Mouse (Mus musculus) spleen, adult 2 months (tissue): ENCODE data around the gene B3gnt6.

Experiments used
- CTCF ChIP-seq: fragments of 200-500 bp; IDR thresholded peaks from 2 replicates; pipeline ENCODE4 v1.5.1; 2011; ENCODE audit warnings: mild to moderate bottlenecking, inconsistent platforms; ENCODE audit not compliant: insufficient read depth, insufficient read length, insufficient replicate concordance; ENCODE audit errors: extremely low read depth
- POLR2A ChIP-seq: fragments of 200-500 bp; IDR thresholded peaks from 2 replicates; pipeline ENCODE4 v1.6.1; 2011; ENCODE audit warnings: low read depth, low read length, inconsistent platforms

GRCm38 (mm10) chr7:98200396-98200795, 1.1 kb upstream of the B3gnt6 start:
- TF ChIP-seq CTCF, result no peak
- TF ChIP-seq POLR2A, result no peak
